Mouse (Mus musculus) frontal cortex, postnatal 25 days (tissue): ENCODE measurements around the gene Kif9.

Source experiments
- DNase-seq, 2 experiments: peaks; one replicate each; pipeline ENCODE4 v3.0.0; 2022; ENCODE audit warnings: low spot score in 2 of 2

The Kif9 gene

GRCm38 (mm10) chr9:110476124-110477091, at the start of gene Kif9, which contains the start of gene Klhl18:
Gene Kif9, plus strand, starts transcription at chr9:110476958.
Gene Klhl18, minus strand, starts transcription at chr9:110476694.
- peak; percentile 98 to 99 for DNase-seq

GRCm38 (mm10) chr9:110431241-110431640, 45.5 kb upstream of the Kif9 start:
- no peak for DNase-seq

- no peak for DNase-seq
These were observed 43.7 kb upstream of the Kif9 start for GRCm38 (mm10) chr9:110433045-110433444.

GRCm38 (mm10) chr9:110436041-110436440, 40.7 kb upstream of the Kif9 start:
- no peak for DNase-seq

- DNase-seq: no peak
These were observed 36.7 kb upstream of the Kif9 start for GRCm38 (mm10) chr9:110440049-110440448.

GRCm38 (mm10) chr9:110440559-110440958, 36.2 kb upstream of the Kif9 start:
- DNase-seq: no peak

GRCm38 (mm10) chr9:110448356-110448755, 28.4 kb upstream of the Kif9 start:
- DNase-seq: no peak

- peak; percentile 61 to 70 for DNase-seq
These were observed 27.7 kb upstream of the Kif9 start for GRCm38 (mm10) chr9:110448857-110449617.

GRCm38 (mm10) chr9:110452523-110452922, 24.2 kb upstream of the Kif9 start:
- DNase-seq: no peak

GRCm38 (mm10) chr9:110457926-110458325, 18.8 kb upstream of the Kif9 start:
- DNase-seq: no peak

- DNase-seq: no peak
These were observed 17.5 kb upstream of the Kif9 start for GRCm38 (mm10) chr9:110459145-110459727.

GRCm38 (mm10) chr9:110460884-110461815, 15.6 kb upstream of the Kif9 start:
- DNase-seq: no peak

- DNase-seq: no peak
These were observed 14.4 kb upstream of the Kif9 start for GRCm38 (mm10) chr9:110462321-110462720.

GRCm38 (mm10) chr9:110463983-110464591, 12.7 kb upstream of the Kif9 start:
- DNase-seq: no peak

- no peak for DNase-seq
These were observed 11.4 kb upstream of the Kif9 start for GRCm38 (mm10) chr9:110465336-110465735.

- no peak for DNase-seq
These were observed 10.6 kb upstream of the Kif9 start for GRCm38 (mm10) chr9:110466179-110466578.

GRCm38 (mm10) chr9:110477951-110478350, 1.2 kb downstream of the Kif9 start:
- no peak for DNase-seq

GRCm38 (mm10) chr9:110478639-110479038, 1.9 kb downstream of the Kif9 start:
- DNase-seq: no peak

- DNase-seq: no peak
These were observed 12.1 kb downstream of the Kif9 start for GRCm38 (mm10) chr9:110488841-110489240.

GRCm38 (mm10) chr9:110490913-110491312, 14.2 kb downstream of the Kif9 start:
- no peak for DNase-seq

GRCm38 (mm10) chr9:110525737-110526136, 49.0 kb downstream of the Kif9 start:
- no peak for DNase-seq
